In the genomic region with DNA sequence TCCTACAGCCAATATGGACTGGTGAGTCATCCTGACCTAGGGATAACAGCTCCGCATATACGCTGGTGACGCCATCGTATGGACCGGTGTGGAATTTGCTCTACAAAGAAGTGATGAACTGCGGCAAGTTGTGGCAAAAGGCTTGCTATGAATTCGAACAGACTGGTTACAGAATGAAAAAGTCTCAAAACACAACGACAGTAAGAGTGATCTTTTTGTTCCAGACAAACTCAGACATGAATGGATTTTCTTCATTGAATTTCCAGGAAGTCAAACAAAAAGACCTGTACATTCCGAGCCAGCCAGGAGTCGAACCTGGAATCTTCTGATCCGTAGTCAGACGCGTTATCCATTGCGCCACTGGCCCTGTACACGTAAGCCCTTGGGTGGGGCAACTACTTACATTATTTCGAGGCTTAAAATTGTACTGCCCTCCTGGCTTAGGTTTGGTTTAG, we compare ENCODE assay signal across 8 mouse cellular contexts. TPM values are rescaled to one million over a fixed set of nuclear protein-coding genes. Genes with fewer than 3 reads are reported as not detected.
A peak's percentile ranks its signal among the peaks of the same experiment; 100 is the strongest.
DNase-seq lines count a peak whose midpoint lies in the region; ATAC-seq and TF ChIP-seq lines count a peak whose summit lies in the region.

No protein-coding gene starts in this region.

- H3K27ac ChIP-seq in embryonic facial prominence, embryonic 12.5 days, result peak overlapping the region; percentile 98
- H3K27ac ChIP-seq in limb, embryonic 10.5 days, result peak overlapping the region; percentile 80
- H3K27ac ChIP-seq in midbrain, embryonic 11.5 days (ENCODE audit: low read depth, low read length), result peak overlapping the region; percentile 59
- peak overlapping the region; percentile 20; the same call in 1 of the 2 replicates for H3K27ac ChIP-seq in small intestine, adult 2 months (ENCODE audit: insufficient read depth, low read depth, low read length)

- H3K4me1 ChIP-seq in embryonic facial prominence, embryonic 12.5 days, result peaks cover 7% of the 10 kb centered on the region; the same call in 1 of the 2 replicates
- H3K4me1 ChIP-seq in limb, embryonic 10.5 days, result peaks cover 6% of the 10 kb centered on the region
- peaks cover 6% of the 10 kb centered on the region for H3K4me1 ChIP-seq in midbrain, embryonic 11.5 days (ENCODE audit: control insufficient read depth, insufficient read depth, low read length)
- H3K4me1 ChIP-seq in small intestine, adult 2 months (ENCODE audit: control insufficient read depth, insufficient read depth, insufficient read length, low read length), result no peaks in the 10 kb centered on the region

- H3K36me3 ChIP-seq in embryonic facial prominence, embryonic 12.5 days, result no peaks in the 10 kb centered on the region
- H3K36me3 ChIP-seq in limb, embryonic 10.5 days, result no peaks in the 10 kb centered on the region
- H3K36me3 ChIP-seq in midbrain, embryonic 11.5 days (ENCODE audit: control insufficient read depth, insufficient read depth, low read length), result no peaks in the 10 kb centered on the region
- no peaks in the 10 kb centered on the region for H3K36me3 ChIP-seq in small intestine, adult 2 months (ENCODE audit: control insufficient read depth, insufficient read depth, low read length)

- peak overlapping the region; percentile 50 for H3K9ac ChIP-seq in embryonic facial prominence, embryonic 12.5 days
- peak overlapping the region; percentile 64 for H3K9ac ChIP-seq in midbrain, embryonic 11.5 days (ENCODE audit: low read length)

- ATAC-seq in embryonic facial prominence, embryonic 12.5 days (ENCODE audit: insufficient number of reproducible peaks, insufficient read depth, low FRiP score, low TSS enrichment), result peak; percentile 64; the same call in 1 of the 2 replicates
- ATAC-seq in midbrain, embryonic 11.5 days (ENCODE audit: low FRiP score), result peak; percentile 65

- TF ChIP-seq POLR2A in small intestine, adult 2 months (IDR thresholded peaks at IDR 0.05; ENCODE audit: low read depth, low read length), result no peak

- no peaks in the 10 kb centered on the region for H3K27me3 ChIP-seq in embryonic facial prominence, embryonic 12.5 days
- H3K27me3 ChIP-seq in limb, embryonic 10.5 days (ENCODE audit: low read depth, poor library complexity, severe bottlenecking), result no peaks in the 10 kb centered on the region
- H3K27me3 ChIP-seq in midbrain, embryonic 11.5 days (ENCODE audit: control insufficient read depth, insufficient read depth, low read length), result no peaks in the 10 kb centered on the region
- no peaks in the 10 kb centered on the region for H3K27me3 ChIP-seq in small intestine, adult 2 months (ENCODE audit: control insufficient read depth, insufficient read depth, low read length)

- no peaks in the 10 kb centered on the region for H3K9me3 ChIP-seq in embryonic facial prominence, embryonic 12.5 days
- no peaks in the 10 kb centered on the region for H3K9me3 ChIP-seq in limb, embryonic 10.5 days (replicated peaks)
- H3K9me3 ChIP-seq in midbrain, embryonic 11.5 days (ENCODE audit: control insufficient read depth, low read length), result no peaks in the 10 kb centered on the region

- under 1% methylated on average over 16 of the region's 16 CpGs for WGBS in embryonic facial prominence, embryonic 12.5 days
- WGBS in limb, embryonic 10.5 days, result under 1% methylated on average over 16 of the region's 16 CpGs
- whole genome bisulfite sequencing in midbrain, embryonic 11.5 days, result under 1% methylated on average over 16 of the region's 16 CpGs
- under 1% methylated on average over 16 of the region's 16 CpGs for WGBS in small intestine, adult 2 months

- peak; percentile 54 for DNase-seq in ovary, adult 18-20 months (ENCODE audit: low spot score)
- DNase-seq in ovary, postnatal 10 days (ENCODE audit: low spot score), result no peak
- peak; percentile 97 for DNase-seq in heart, adult 11 months
- DNase-seq in kidney, adult 11 months, result peak; percentile 79
- peak; percentile 86 for DNase-seq in limb, embryonic 10.5 days (ENCODE audit: low spot score)
- DNase-seq in midbrain, embryonic 11.5 days (ENCODE audit: low spot score, missing footprints), result peak; percentile 100

- peak overlapping the region; percentile 59 for H3K4me2 ChIP-seq in embryonic facial prominence, embryonic 12.5 days (replicated peaks)
- H3K4me2 ChIP-seq in midbrain, embryonic 11.5 days, result peak overlapping the region; percentile 74

- peak overlapping the region; percentile 66 for H3K4me3 ChIP-seq in embryonic facial prominence, embryonic 12.5 days
- peak overlapping the region; percentile 76 for H3K4me3 ChIP-seq in limb, embryonic 10.5 days
- peak overlapping the region; percentile 48 for H3K4me3 ChIP-seq in midbrain, embryonic 11.5 days (ENCODE audit: low read depth, low read length)
- peak overlapping the region; percentile 48; the same call in 1 of the 2 replicates for H3K4me3 ChIP-seq in small intestine, adult 2 months (ENCODE audit: low read depth, low read length)

- TF ChIP-seq CTCF in small intestine, adult 2 months (IDR thresholded peaks at IDR 0.05; ENCODE audit: extremely low read depth, insufficient read length, insufficient replicate concordance, low read depth, low read length), result no peak

RNA-seq across cellular contexts. Expression of a gene that starts 19.2 kb away (rescaled TPM):
- polyA plus RNA-seq in embryonic facial prominence, embryonic 12.5 days (2016; fragmentation: Nextera tagmentation; extraction: Ambion mirVana), result 0.10 and 0.20 TPM in 2 replicates
- 0.08 and 0.10 TPM in 2 replicates for polyA plus RNA-seq in limb, embryonic 10.5 days (2016; fragmentation: Nextera tagmentation; extraction: Ambion mirVana)
- not detected in 2 replicates for polyA plus RNA-seq in midbrain, embryonic 11.5 days (2014; fragmentation: Nextera tagmentation; extraction: Ambion mirVana)
- polyA plus RNA-seq in small intestine, adult 2 months (2012; rRNA removed), result 0.05 TPM in 1 of 2 replicates, not detected in the other

RNA-seq across cellular contexts. Expression of a gene that starts 22.9 kb away (rescaled TPM):
- 12.9 and 13.9 TPM in 2 replicates for polyA plus RNA-seq in embryonic facial prominence, embryonic 12.5 days (2016; fragmentation: Nextera tagmentation; extraction: Ambion mirVana)
- polyA plus RNA-seq in limb, embryonic 10.5 days (2016; fragmentation: Nextera tagmentation; extraction: Ambion mirVana), result 16.9 and 17.1 TPM in 2 replicates
- polyA plus RNA-seq in midbrain, embryonic 11.5 days (2014; fragmentation: Nextera tagmentation; extraction: Ambion mirVana), result 14.0 and 14.9 TPM in 2 replicates
- polyA plus RNA-seq in small intestine, adult 2 months (2012; rRNA removed), result 0.95 and 1.2 TPM in 2 replicates

RNA-seq across cellular contexts. Expression of a gene that starts 42.1 kb away (rescaled TPM):
- polyA plus RNA-seq in embryonic facial prominence, embryonic 12.5 days (2016; fragmentation: Nextera tagmentation; extraction: Ambion mirVana), result 1.6 TPM in 2 replicates
- 0.99 and 1.9 TPM in 2 replicates for polyA plus RNA-seq in limb, embryonic 10.5 days (2016; fragmentation: Nextera tagmentation; extraction: Ambion mirVana)
- 0.28 and 0.34 TPM in 2 replicates for polyA plus RNA-seq in midbrain, embryonic 11.5 days (2014; fragmentation: Nextera tagmentation; extraction: Ambion mirVana)
- polyA plus RNA-seq in small intestine, adult 2 months (2012; rRNA removed), result not detected in 2 replicates

Comparison
In these comparisons a context has a peak if more than half of its experiments do, and no peak if none do; other contexts are left out.
1. H3K27ac ChIP-seq: peak in every context shown above with its lines; median percentile 98 in embryonic facial prominence, embryonic 12.5 days; 80 in limb, embryonic 10.5 days; 59 in midbrain, embryonic 11.5 days; 20 in small intestine, adult 2 months.